11 mouse cellular contexts compared by ENCODE assay signal in genomic region chr1:59580131-59580751, GRCm38 (mm10).
DNase-seq lines count a peak whose midpoint lies in the region; ATAC-seq and TF ChIP-seq lines count a peak whose summit lies in the region.
"Had no signal": no experiment of that assay in that cellular context is flagged by ENCODE, and none has a peak within 500 bp of the region (broad histone marks: within the 10 kb centered on the region; RNA-seq: fewer than 3 reads in every experiment).

No protein-coding gene starts in this region.

- H3K4me1 ChIP-seq in G1E (ENCODE audit: insufficient read depth, low read depth, low read length) = peaks cover 16% of the 10 kb centered on the region

- peak; percentile 45 for ATAC-seq in G1E (ENCODE audit: extremely low read depth, insufficient number of reproducible peaks, low FRiP score, poor library complexity, severe bottlenecking)
- 0 out of 2 replicates have a peak, but pooled peaks have one; percentile 44 for ATAC-seq in megakaryocyte progenitor cell, adult 5-6 weeks (replicated peaks; ENCODE audit: poor library complexity)
- ATAC-seq: forebrain, embryonic 15.5 days had no signal

- peaks cover 46% of the 10 kb centered on the region for H3K27me3 ChIP-seq in G1E (ENCODE audit: insufficient read depth, low read length)
- H3K27me3 ChIP-seq: forebrain, embryonic 15.5 days had no signal

- H3K36me3 ChIP-seq in G1E (replicated peaks) = no peaks in the 10 kb centered on the region
- H3K36me3 ChIP-seq: forebrain, embryonic 15.5 days had no signal

- H3K4me3 ChIP-seq in G1E (ENCODE audit: low read depth, low read length) = no peak overlapping the region
- H3K4me3 ChIP-seq: forebrain, embryonic 15.5 days had no signal

- DNase-seq in kidney, postnatal 10 days = peak; percentile 57
- no peak for DNase-seq in kidney, adult 9 months
- DNase-seq in G1E (ENCODE audit: low spot score) = no peak
- DNase-seq in embryo, embryonic 10 days (ENCODE audit: low spot score) = peak; percentile 65
- no peak for DNase-seq in adrenal gland, adult 2 months
- DNase-seq in frontal cortex, postnatal 14 days (ENCODE audit: low spot score in 2 of 2) = no peak
- DNase-seq: adrenal gland, adult 8-10 months; left cerebral cortex, postnatal 4 days; right cerebral cortex, postnatal 25 days had no signal

- no peaks in the 10 kb centered on the region for H3K9me3 ChIP-seq in G1E (replicated peaks)
- H3K9me3 ChIP-seq: forebrain, embryonic 15.5 days had no signal

- TF ChIP-seq CTCF in G1E (IDR thresholded peaks at IDR 0.05; ENCODE audit: low read depth, low read length) = no peak

Comparison
In these comparisons a context has a peak if more than half of its experiments do, and no peak if none do; other contexts are left out.
1. DNase-seq: peak in kidney, postnatal 10 days (single experiment) and embryo, embryonic 10 days (single experiment); none in kidney, adult 9 months (single experiment), G1E (single experiment), adrenal gland, adult 2 months (single experiment) and frontal cortex, postnatal 14 days (0 of 2).